Mouse (Mus musculus) embryonic facial prominence, embryonic 11.5 days (tissue): ENCODE measurements around the gene Zfp575. TPM values are rescaled to one million over a fixed set of nuclear protein-coding genes. Genes with fewer than 3 reads are reported as not detected.
"Not testable (repeated sequence)": the region's sequence is repeated elsewhere in the genome, so short reads cannot be mapped to it uniquely, and the experiment has no call there.

Experiments used
- ATAC-seq: fragments of 200-750 bp; cut with Nextera tagmentation; replicated peaks from 2 replicates; pipeline ENCODE4 v1.8.0; 2017; ENCODE audit warnings: low read depth; ENCODE audit not compliant: insufficient number of reproducible peaks, low FRiP score, low TSS enrichment
- DNase-seq: peaks from one replicate; pipeline ENCODE4 v3.0.0-alpha.2; 2015; ENCODE audit warnings: low spot score
- H3K27ac ChIP-seq: fragments of 300-500 bp; sonication (generic); replicated peaks from 2 replicates; pipeline ENCODE4 v1.5.1; 2014; ENCODE audit warnings: mild to moderate bottlenecking, low read depth, low read length, control low read depth
- H3K27me3 ChIP-seq: fragments of 300-500 bp; sonication (generic); 2 replicates; pipeline ENCODE4 v1.6.1; 2014; ENCODE audit warnings: mild to moderate bottlenecking, low read length, moderate library complexity, mixed read lengths; ENCODE audit not compliant: control insufficient read depth, insufficient read depth
- H3K36me3 ChIP-seq: fragments of 300-500 bp; sonication (generic); replicated peaks from 2 replicates; pipeline ENCODE4 v1.6.1; 2014; ENCODE audit warnings: low read depth, mild to moderate bottlenecking, low read length, moderate library complexity, mixed read lengths; ENCODE audit not compliant: control insufficient read depth, insufficient read depth
- H3K4me1 ChIP-seq: fragments of 300-500 bp; sonication (generic); 2 replicates; pipeline ENCODE4 v1.6.1; 2014; ENCODE audit warnings: low read length, mixed read lengths; ENCODE audit not compliant: control insufficient read depth, insufficient read depth
- H3K4me2 ChIP-seq: fragments of 300-500 bp; sonication (generic); 2 replicates; pipeline ENCODE4 v1.6.1; 2014; ENCODE audit warnings: low read depth, mild to moderate bottlenecking, control low read depth, low read length, moderate library complexity
- H3K4me3 ChIP-seq: fragments of 300-500 bp; sonication (generic); 2 replicates; pipeline ENCODE4 v1.5.1; 2014; ENCODE audit warnings: low read depth, low read length, control low read depth
- H3K9ac ChIP-seq: fragments of 300-500 bp; sonication (generic); replicated peaks from 2 replicates; pipeline ENCODE4 v1.6.1; 2014; ENCODE audit warnings: mild to moderate bottlenecking, control low read depth, low read length
- H3K9me3 ChIP-seq: fragments of 300-500 bp; sonication (generic); replicated peaks from 2 replicates; pipeline ENCODE4 v1.6.1; 2016; ENCODE audit warnings: mild to moderate bottlenecking, low read length, inconsistent platforms, mixed read lengths; ENCODE audit not compliant: control insufficient read depth
- WGBS: fragments of 180-500 bp; shearing (Covaris S2); extraction: QIAGEN DNeasy Blood & Tissue Kit; methylation state at CpG from one replicate; pipeline ENCODE4 v1.1.7; 2014; 5-methylcytosine and 5-hydroxymethylcytosine counted together
- polyA plus RNA-seq: library from polyadenylated mRNA; unstranded; fragments of >200 nt; fragmentation: Nextera tagmentation; extraction: Ambion mirVana; gene quantifications from 2 replicates; pipeline ENCODE4 v1.2.1, GENCODE M21; 2014

Gene Zfp575
- polyA plus RNA-seq, 1 experiment from 2014 or later: 0.91 TPM

GRCm38 (mm10) chr7:24621193-24621592 lies 33.8 kb upstream of the Zfp575 start:
- Histone ChIP-seq H3K27ac (no peak overlapping the region), H3K36me3 (no peaks in the 10 kb centered on the region), H3K27me3 (no peaks in the 10 kb centered on the region), H3K4me3 (no peak overlapping the region), H3K4me2 (no peak overlapping the region), H3K9ac (no peak overlapping the region), H3K9me3 (no peaks in the 10 kb centered on the region), H3K4me1 (no peaks in the 10 kb centered on the region)
- ATAC-seq (no peak), DNase-seq (no peak)
- WGBS: 80% methylated on average over 3 of the region's 3 CpGs

- 46% methylated on average over 13 of the region's 13 CpGs for WGBS
- Histone ChIP-seq H3K27ac (no peak overlapping the region), H3K36me3 (no peaks in the 10 kb centered on the region), H3K27me3 (no peaks in the 10 kb centered on the region), H3K4me3 (no peak overlapping the region), H3K9ac (no peak overlapping the region), H3K4me1 (no peaks in the 10 kb centered on the region), H3K9me3 (no peaks in the 10 kb centered on the region), H3K4me2 (no peak overlapping the region)
- DNase-seq (no peak), ATAC-seq (no peak)
Measured at GRCm38 (mm10) chr7:24619671-24620397, 32.4 kb upstream of the Zfp575 start.

DNA sequence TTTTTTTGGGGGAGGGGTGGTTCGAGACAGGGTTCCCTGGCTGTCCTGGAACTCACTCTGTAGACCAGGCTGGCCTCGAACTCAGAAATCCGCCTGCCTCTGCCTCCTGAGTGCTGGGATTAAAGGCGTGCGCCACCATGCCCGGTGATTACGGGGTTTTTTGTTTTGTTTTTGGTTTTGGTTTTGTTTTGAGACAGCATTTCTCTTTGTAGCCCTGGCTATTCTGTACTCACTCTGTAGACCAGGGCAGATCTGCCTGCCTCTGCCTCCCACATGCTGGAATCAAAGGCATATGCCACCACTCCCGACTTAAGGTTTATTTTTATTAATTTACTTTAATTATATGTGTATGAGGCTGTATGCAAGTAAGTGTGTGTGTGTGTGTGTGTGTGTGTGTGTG lies 30.9 kb upstream of the Zfp575 start:
- not testable (repeated sequence) for H3K27ac ChIP-seq, H3K27me3 ChIP-seq, H3K9ac ChIP-seq, H3K9me3 ChIP-seq, DNase-seq, H3K4me1 ChIP-seq, H3K4me3 ChIP-seq, H3K36me3 ChIP-seq, H3K4me2 ChIP-seq, ATAC-seq
- 89% methylated on average over 8 of the region's 8 CpGs for WGBS

GRCm38 (mm10) chr7:24617763-24618162 lies 30.3 kb upstream of the Zfp575 start:
- 79% methylated on average over 8 of the region's 8 CpGs for WGBS
- ATAC-seq (no peak), DNase-seq (no peak)
- Histone ChIP-seq H3K4me2 (no peak overlapping the region), H3K36me3 (no peaks in the 10 kb centered on the region), H3K9ac (no peak overlapping the region), H3K4me1 (no peaks in the 10 kb centered on the region), H3K27ac (no peak overlapping the region), H3K9me3 (no peaks in the 10 kb centered on the region), H3K4me3 (no peak overlapping the region), H3K27me3 (peaks cover 10% of the 10 kb centered on the region)

DNA sequence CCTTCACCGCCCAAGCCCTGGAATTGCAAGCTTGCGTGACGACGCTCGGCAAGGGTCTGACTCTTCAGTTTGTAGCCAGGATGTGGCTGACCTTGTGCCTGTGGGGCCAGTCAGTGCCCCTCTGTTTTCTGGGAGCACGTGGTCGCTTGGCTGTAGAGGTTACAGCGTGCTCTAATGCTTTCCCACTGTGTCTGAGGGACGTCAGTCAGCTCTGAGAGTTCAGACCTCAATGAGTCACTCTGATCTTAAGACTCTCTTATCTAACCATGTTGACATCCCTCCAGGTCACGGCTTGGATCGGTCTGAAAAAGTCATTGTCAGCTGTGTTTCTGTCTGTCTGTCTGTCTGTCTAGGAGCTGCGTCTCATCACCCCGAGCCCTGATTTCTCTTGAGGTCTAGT lies 27.4 kb upstream of the Zfp575 start:
- no peak for ATAC-seq
- WGBS: 70% methylated on average over 13 of the region's 13 CpGs
- H3K4me3 ChIP-seq: no peak overlapping the region
- H3K4me2 ChIP-seq: no peak overlapping the region
- no peak overlapping the region for H3K27ac ChIP-seq
- H3K36me3 ChIP-seq: no peaks in the 10 kb centered on the region
- H3K9me3 ChIP-seq: no peaks in the 10 kb centered on the region
- H3K9ac ChIP-seq: no peak overlapping the region
- peaks cover 38% of the 10 kb centered on the region for H3K27me3 ChIP-seq
- peaks cover 9% of the 10 kb centered on the region; the same call in 1 of the 2 replicates for H3K4me1 ChIP-seq
- no peak for DNase-seq

DNA sequence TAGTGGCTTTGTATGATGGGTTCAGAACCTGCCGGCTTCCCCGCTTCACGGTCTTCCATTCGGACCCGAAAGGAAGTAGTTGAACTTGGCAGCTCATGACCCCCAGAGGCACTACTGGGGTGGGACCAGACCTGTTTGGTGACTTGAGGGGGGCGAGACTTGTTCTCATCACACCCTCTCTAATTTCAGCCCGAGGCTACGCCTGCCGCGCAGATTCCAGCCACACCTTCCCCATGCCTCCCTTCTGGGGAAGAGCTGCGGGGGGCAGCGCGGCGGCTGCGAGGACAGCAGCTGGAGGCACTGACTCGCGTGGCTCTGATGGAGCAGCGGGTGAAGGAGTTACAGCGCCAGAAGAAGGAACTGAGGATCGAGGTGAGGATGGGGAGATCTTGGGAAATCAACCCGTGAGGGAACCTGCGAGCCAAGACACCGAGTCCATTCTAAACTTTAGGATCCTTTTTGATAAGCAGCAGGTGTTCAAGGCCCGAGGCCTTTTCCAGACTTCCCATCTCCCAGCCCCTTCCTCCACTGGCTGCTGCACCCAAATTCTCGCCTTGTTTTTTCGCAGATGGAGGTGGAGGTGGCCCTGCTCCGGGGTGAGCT lies 25.0 kb upstream of the Zfp575 start:
- H3K9ac ChIP-seq: no peak overlapping the region
- 2% methylated on average over 27 of the region's 27 CpGs for WGBS

DNA sequence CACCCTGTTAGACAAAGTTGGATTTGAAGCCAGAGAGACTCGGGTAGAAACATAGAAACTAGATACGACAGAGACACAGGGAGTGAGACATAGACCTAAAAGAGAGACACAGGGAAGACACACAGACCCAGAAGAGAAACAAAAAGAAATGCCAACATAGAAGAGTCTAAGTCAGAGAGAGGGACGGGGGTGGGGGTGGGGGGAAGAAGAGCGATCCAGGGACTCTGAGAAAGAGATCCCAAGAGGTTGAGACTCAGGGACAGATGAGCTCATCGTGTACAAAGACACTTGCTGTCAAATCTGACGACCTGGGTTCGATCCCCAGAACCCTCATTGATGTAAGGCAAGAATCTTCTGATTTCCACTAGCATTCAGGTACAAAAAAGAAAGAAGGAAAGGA lies 24.3 kb upstream of the Zfp575 start:
- peak overlapping the region; percentile 55; the same call in 1 of the 2 replicates for H3K4me2 ChIP-seq
- WGBS: 14% methylated on average over 7 of the region's 7 CpGs
- no peaks in the 10 kb centered on the region for H3K9me3 ChIP-seq
- H3K4me1 ChIP-seq: peaks cover 9% of the 10 kb centered on the region; the same call in 1 of the 2 replicates
- DNase-seq: no peak
- H3K36me3 ChIP-seq: no peaks in the 10 kb centered on the region
- no peak overlapping the region for H3K9ac ChIP-seq
- peak overlapping the region; percentile 21 for H3K4me3 ChIP-seq
- no peak overlapping the region for H3K27ac ChIP-seq
- no peak for ATAC-seq
- peaks cover 40% of the 10 kb centered on the region for H3K27me3 ChIP-seq

More for the DNA sequence above, 25.0 kb upstream of the Zfp575 start:
- H3K4me2 ChIP-seq: peak overlapping the region; percentile 30
- H3K27ac ChIP-seq: no peak overlapping the region
- peaks cover 9% of the 10 kb centered on the region; the same call in 1 of the 2 replicates for H3K4me1 ChIP-seq
- ATAC-seq: no peak
- H3K36me3 ChIP-seq: no peaks in the 10 kb centered on the region
- peak; percentile 24 for DNase-seq
- peaks cover 40% of the 10 kb centered on the region for H3K27me3 ChIP-seq
- peak overlapping the region; percentile 21; the same call in 1 of the 2 replicates for H3K4me3 ChIP-seq
- no peaks in the 10 kb centered on the region for H3K9me3 ChIP-seq

- Histone ChIP-seq H3K4me3 (peak overlapping the region; percentile 21), H3K4me2 (peak overlapping the region; percentile 55), H3K27ac (no peak overlapping the region), H3K27me3 (peaks cover 40% of the 10 kb centered on the region), H3K4me1 (peaks cover 9% of the 10 kb centered on the region; the same call in 1 of the 2 replicates), H3K9me3 (no peaks in the 10 kb centered on the region), H3K9ac (no peak overlapping the region; the same call in 1 of the 2 replicates), H3K36me3 (no peaks in the 10 kb centered on the region)
- ATAC-seq (peak; percentile 27; the same call in 1 of the 2 replicates), DNase-seq (peak; percentile 79)
- under 1% methylated on average over 36 of the region's 36 CpGs for WGBS
Measured at GRCm38 (mm10) chr7:24610879-24611494, 23.5 kb upstream of the Zfp575 start.
